Mouse (Mus musculus) yolk sac, embryonic 10.5 days (tissue): Measurements from ENCODE around the gene Trappc6a.

Experiments
- DNase-seq: peaks from one replicate; pipeline ENCODE4 v3.0.0-alpha.2; 2017; ENCODE audit warnings: low spot score

The Trappc6a gene

GRCm38 (mm10) chr7:19561765-19562642 is 53.8 kb downstream of the Trappc6a start:
- peak; percentile 93 for DNase-seq

GRCm38 (mm10) chr7:19562643-19563410 is 54.6 kb downstream of the Trappc6a start, which contains the start of gene Ppp1r37:
Ppp1r37 (minus strand) TSS chr7:19563076.
- peak; percentile 43 for DNase-seq

- DNase-seq = no peak
These were observed 55.7 kb downstream of the Trappc6a start for GRCm38 (mm10) chr7:19563884-19564283.

GRCm38 (mm10) chr7:19564455-19564854 is 56.3 kb downstream of the Trappc6a start:
- DNase-seq = no peak
